Mouse (Mus musculus): ENCODE measurements around the gene Vasp. TPM values are rescaled to one million over a fixed set of nuclear protein-coding genes. Genes with fewer than 3 reads are reported as not detected.

Gene Vasp
- total and polyA plus RNA-seq, 2 experiments from 2014 or later, result 30.0 to 40.6 TPM

DNA sequence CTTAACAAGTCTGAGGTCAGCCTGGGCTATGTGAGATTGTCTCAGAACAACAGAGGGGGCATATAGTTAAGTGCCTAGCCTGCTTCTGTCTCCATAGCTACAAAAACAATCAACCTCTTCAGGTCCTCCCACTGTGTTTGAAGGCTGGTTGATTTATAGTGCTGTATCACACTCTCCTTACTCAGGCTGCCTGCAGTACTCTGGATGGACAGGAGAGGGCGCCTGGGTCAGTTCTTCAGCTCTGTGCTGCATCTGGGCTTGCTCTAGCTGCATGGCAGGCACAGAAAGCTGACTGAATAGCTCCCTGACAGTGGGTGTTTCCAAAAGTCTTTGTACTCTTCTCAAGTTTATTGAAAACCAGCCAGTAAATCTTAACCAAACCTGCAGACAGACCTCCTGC lies 32.2 kb downstream of the Vasp start:
- DNase-seq (peak; percentile 93), ATAC-seq (peak; percentile 98)
- H3K27me3 ChIP-seq (ENCODE audit: insufficient read depth, low read length), result no peaks in the 10 kb centered on the region
- 0% methylated on average over 1 of the region's 1 CpGs for WGBS
- H3K27ac ChIP-seq (ENCODE audit: low read depth, low read length), result no peak overlapping the region
- no peak overlapping the region for H3K9ac ChIP-seq
- H3K4me1 ChIP-seq (ENCODE audit: insufficient read depth), result no peaks in the 10 kb centered on the region
- H3K4me2 ChIP-seq (ENCODE audit: low read depth), result no peak overlapping the region
- no peaks in the 10 kb centered on the region for H3K36me3 ChIP-seq (ENCODE audit: insufficient read depth)
- TF ChIP-seq CTCF (IDR thresholded peaks at IDR 0.05; ENCODE audit: low read depth), result peak; percentile 96
- H3K4me3 ChIP-seq (ENCODE audit: low read depth, low read length), result no peak overlapping the region
- H3K9me3 ChIP-seq (ENCODE audit: low read length), result no peaks in the 10 kb centered on the region

- WGBS, result 96% methylated on average over 4 of the region's 4 CpGs
- H3K4me3 ChIP-seq (ENCODE audit: low read depth, low read length), result no peak overlapping the region
- no peak for TF ChIP-seq CTCF (IDR thresholded peaks at IDR 0.05; ENCODE audit: low read depth)
Observed at GRCm38 (mm10) chr7:19238344-19238743, 33.3 kb downstream of the Vasp start.

GRCm38 (mm10) chr7:19236411-19236810 lies 35.2 kb downstream of the Vasp start:
- 0 out of 2 replicates have a peak overlapping the region, but pooled peaks have one; percentile 6 for H3K9ac ChIP-seq
- ATAC-seq (no peak), DNase-seq (no peak)
- H3K27me3 ChIP-seq (ENCODE audit: insufficient read depth, low read length), result no peaks in the 10 kb centered on the region
- no peak overlapping the region for H3K4me3 ChIP-seq (ENCODE audit: low read depth, low read length)
- H3K36me3 ChIP-seq (ENCODE audit: insufficient read depth), result no peaks in the 10 kb centered on the region
- H3K4me1 ChIP-seq (ENCODE audit: insufficient read depth), result no peaks in the 10 kb centered on the region
- H3K27ac ChIP-seq (ENCODE audit: low read depth, low read length), result no peak overlapping the region
- WGBS, result 67% methylated on average over 2 of the region's 2 CpGs
- H3K9me3 ChIP-seq (ENCODE audit: low read length), result no peaks in the 10 kb centered on the region
- no peak for TF ChIP-seq CTCF (IDR thresholded peaks at IDR 0.05; ENCODE audit: low read depth)
- no peak overlapping the region for H3K4me2 ChIP-seq (ENCODE audit: low read depth)

More at GRCm38 (mm10) chr7:19238344-19238743, 33.3 kb downstream of the Vasp start:
- Histone ChIP-seq H3K36me3 (ENCODE audit: insufficient read depth) (no peaks in the 10 kb centered on the region), H3K27ac (ENCODE audit: low read depth, low read length) (no peak overlapping the region), H3K4me2 (ENCODE audit: low read depth) (no peak overlapping the region), H3K27me3 (ENCODE audit: insufficient read depth, low read length) (no peaks in the 10 kb centered on the region), H3K4me1 (ENCODE audit: insufficient read depth) (no peaks in the 10 kb centered on the region), H3K9me3 (ENCODE audit: low read length) (no peaks in the 10 kb centered on the region), H3K9ac (no peak overlapping the region)
- ATAC-seq (no peak), DNase-seq (no peak)

GRCm38 (mm10) chr7:19235092-19235671 lies 36.4 kb downstream of the Vasp start:
- no peaks in the 10 kb centered on the region for H3K9me3 ChIP-seq (ENCODE audit: low read length)
- TF ChIP-seq CTCF (IDR thresholded peaks at IDR 0.05; ENCODE audit: low read depth), result no peak
- ATAC-seq (no peak), DNase-seq (no peak)
- H3K4me2 ChIP-seq (ENCODE audit: low read depth), result no peak overlapping the region
- H3K4me3 ChIP-seq (ENCODE audit: low read depth, low read length), result no peak overlapping the region
- no peaks in the 10 kb centered on the region for H3K4me1 ChIP-seq (ENCODE audit: insufficient read depth)
- no peak overlapping the region for H3K9ac ChIP-seq
- H3K27me3 ChIP-seq (ENCODE audit: insufficient read depth, low read length), result no peaks in the 10 kb centered on the region
- 91% methylated on average over 2 of the region's 2 CpGs for WGBS
- H3K36me3 ChIP-seq (ENCODE audit: insufficient read depth), result no peaks in the 10 kb centered on the region
- no peak overlapping the region for H3K27ac ChIP-seq (ENCODE audit: low read depth, low read length)

DNA sequence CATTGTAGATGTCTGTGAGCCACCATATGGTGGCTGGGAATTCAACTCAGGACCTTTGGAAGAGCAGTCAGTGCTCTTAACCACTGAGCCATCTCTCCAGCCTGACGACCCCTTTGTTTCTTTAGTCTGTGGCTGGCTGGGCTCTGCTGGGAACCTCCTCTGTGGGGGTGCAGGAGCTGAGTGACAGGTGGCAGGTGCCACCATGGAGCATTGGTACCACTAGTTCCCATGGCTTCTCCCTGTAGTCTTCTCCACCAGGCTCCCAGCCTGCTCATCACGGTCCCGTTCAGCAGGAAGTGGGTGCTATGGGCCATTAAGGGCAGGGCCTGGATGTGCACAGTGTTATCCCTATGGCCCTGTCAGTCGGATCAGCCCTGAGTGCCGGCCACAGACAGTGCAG lies 37.0 kb downstream of the Vasp start:
- H3K9ac ChIP-seq, result no peak overlapping the region
- no peak overlapping the region for H3K27ac ChIP-seq (ENCODE audit: low read depth, low read length)
- DNase-seq (no peak), ATAC-seq (no peak)
- H3K9me3 ChIP-seq (ENCODE audit: low read length), result no peaks in the 10 kb centered on the region
- H3K27me3 ChIP-seq (ENCODE audit: insufficient read depth, low read length), result no peaks in the 10 kb centered on the region
- WGBS, result 84% methylated on average over 5 of the region's 5 CpGs
- no peaks in the 10 kb centered on the region for H3K36me3 ChIP-seq (ENCODE audit: insufficient read depth)
- TF ChIP-seq CTCF (IDR thresholded peaks at IDR 0.05; ENCODE audit: low read depth), result no peak
- no peak overlapping the region for H3K4me3 ChIP-seq (ENCODE audit: low read depth, low read length)
- H3K4me2 ChIP-seq (ENCODE audit: low read depth), result no peak overlapping the region
- peaks cover 2% of the 10 kb centered on the region; the same call in 1 of the 2 replicates for H3K4me1 ChIP-seq (ENCODE audit: insufficient read depth)

GRCm38 (mm10) chr7:19231849-19232248 lies 39.8 kb downstream of the Vasp start:
- Histone ChIP-seq H3K9me3 (ENCODE audit: low read length) (no peaks in the 10 kb centered on the region), H3K27ac (ENCODE audit: low read depth, low read length) (no peak overlapping the region), H3K9ac (no peak overlapping the region), H3K27me3 (ENCODE audit: insufficient read depth, low read length) (no peaks in the 10 kb centered on the region), H3K4me2 (ENCODE audit: low read depth) (no peak overlapping the region), H3K4me3 (ENCODE audit: low read depth, low read length) (no peak overlapping the region), H3K36me3 (ENCODE audit: insufficient read depth) (no peaks in the 10 kb centered on the region), H3K4me1 (ENCODE audit: insufficient read depth) (peaks cover 10% of the 10 kb centered on the region)
- WGBS, result 97% methylated on average over 3 of the region's 3 CpGs
- ATAC-seq (no peak), DNase-seq (no peak)
- TF ChIP-seq CTCF (IDR thresholded peaks at IDR 0.05; ENCODE audit: low read depth), result no peak

DNA sequence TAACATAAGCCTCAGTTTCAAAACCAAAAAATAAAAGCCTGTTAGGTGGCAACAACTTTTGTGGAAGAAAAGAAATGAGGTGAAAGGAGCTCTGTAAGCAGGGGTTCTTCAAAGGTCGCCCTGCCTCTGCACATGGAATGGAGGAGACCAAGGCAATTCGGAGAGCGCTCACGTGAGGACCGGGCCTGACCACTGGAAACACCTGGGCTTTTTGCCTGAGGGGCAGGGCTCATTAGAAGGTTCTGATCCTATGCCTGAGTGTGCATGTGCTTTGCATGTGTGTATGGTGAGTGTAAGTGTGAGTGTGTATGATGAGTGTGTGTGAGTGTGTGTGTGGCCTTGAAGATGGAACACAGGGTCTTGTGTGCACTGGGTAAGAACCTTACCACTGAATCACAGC lies 40.7 kb downstream of the Vasp start:
- no peaks in the 10 kb centered on the region for H3K36me3 ChIP-seq (ENCODE audit: insufficient read depth)
- WGBS, result 95% methylated on average over 5 of the region's 5 CpGs
- no peak for TF ChIP-seq CTCF (IDR thresholded peaks at IDR 0.05; ENCODE audit: low read depth)
- no peak overlapping the region for H3K4me2 ChIP-seq (ENCODE audit: low read depth)
- H3K27me3 ChIP-seq (ENCODE audit: insufficient read depth, low read length), result no peaks in the 10 kb centered on the region
- no peak overlapping the region for H3K9ac ChIP-seq
- peaks cover 12% of the 10 kb centered on the region for H3K4me1 ChIP-seq (ENCODE audit: insufficient read depth)
- no peak overlapping the region for H3K4me3 ChIP-seq (ENCODE audit: low read depth, low read length)
- H3K9me3 ChIP-seq (ENCODE audit: low read length), result no peaks in the 10 kb centered on the region
- ATAC-seq, result no peak
- H3K27ac ChIP-seq (ENCODE audit: low read depth, low read length), result no peak overlapping the region
- no peak for DNase-seq

Measured in forebrain, postnatal 0 days (tissue).